ENCODE assay signal across 8 mouse cellular contexts in the genomic region with DNA sequence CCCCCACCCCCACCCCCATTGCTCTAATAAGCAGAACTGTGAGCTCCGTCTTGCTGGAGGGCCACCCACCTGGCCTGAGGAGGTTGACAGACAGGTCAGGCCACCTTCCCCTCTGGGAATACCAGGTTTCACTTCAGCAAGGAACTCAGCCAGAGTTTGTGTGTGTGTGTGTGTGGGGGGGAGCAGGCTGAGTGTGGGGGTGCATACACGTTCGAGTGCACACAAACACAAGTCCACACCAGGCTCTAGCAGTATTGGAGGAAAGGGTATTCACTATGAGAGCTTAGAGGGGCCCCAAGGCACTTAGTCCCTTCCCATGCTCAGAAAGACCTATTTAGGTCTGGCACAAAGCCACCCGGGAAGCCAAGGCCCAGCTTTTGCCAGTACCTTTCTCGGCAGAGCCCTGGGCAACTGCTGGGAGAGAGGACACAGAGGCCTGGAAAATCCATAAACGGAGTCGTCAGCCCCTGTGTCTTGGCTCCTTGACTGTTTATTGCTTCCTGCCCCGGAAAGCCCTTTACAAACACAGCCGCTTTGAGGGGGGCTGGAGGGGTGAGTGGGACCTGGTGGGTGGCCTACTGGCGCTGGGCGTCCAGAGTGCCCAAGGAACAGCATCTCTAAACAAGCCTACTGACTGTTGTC. TPM values are rescaled to one million over a fixed set of nuclear protein-coding genes. Genes with fewer than 3 reads are reported as not detected.
A peak's percentile ranks its signal among the peaks of the same experiment; 100 is the strongest.
DNase-seq lines count a peak whose midpoint lies in the region; ATAC-seq lines count a peak whose summit lies in the region.

No protein-coding gene starts in this region.

- peaks cover 39% of the 10 kb centered on the region for H3K4me1 ChIP-seq in neural tube, embryonic 11.5 days (ENCODE audit: control insufficient read depth, insufficient read depth, low read length)
- H3K4me1 ChIP-seq in intestine, embryonic 15.5 days (replicated peaks), result peaks cover 51% of the 10 kb centered on the region
- peaks cover 76% of the 10 kb centered on the region for H3K4me1 ChIP-seq in lung, embryonic 15.5 days
- peaks cover 52% of the 10 kb centered on the region for H3K4me1 ChIP-seq in stomach, embryonic 14.5 days (ENCODE audit: control insufficient read depth, insufficient read depth, low read length)

- H3K27me3 ChIP-seq in neural tube, embryonic 11.5 days (ENCODE audit: control insufficient read depth, insufficient read depth, low read length), result no peaks in the 10 kb centered on the region
- H3K27me3 ChIP-seq in intestine, embryonic 15.5 days (replicated peaks), result no peaks in the 10 kb centered on the region
- H3K27me3 ChIP-seq in lung, embryonic 15.5 days, result no peaks in the 10 kb centered on the region
- no peaks in the 10 kb centered on the region for H3K27me3 ChIP-seq in stomach, embryonic 14.5 days (ENCODE audit: control insufficient read depth, insufficient read depth, low read length)

- 5% methylated on average over 11 of the region's 11 CpGs for WGBS in neural tube, embryonic 11.5 days
- 14% methylated on average over 11 of the region's 11 CpGs for WGBS in intestine, embryonic 15.5 days
- 7% methylated on average over 11 of the region's 11 CpGs for WGBS in lung, embryonic 15.5 days
- 7% methylated on average over 11 of the region's 11 CpGs for WGBS in stomach, embryonic 14.5 days

- peak; percentile 36; the same call in 1 of the 2 replicates for ATAC-seq in neural tube, embryonic 11.5 days (ENCODE audit: insufficient read depth, low FRiP score, low TSS enrichment)
- peak; percentile 30 for ATAC-seq in intestine, embryonic 15.5 days
- peak; percentile 60 for ATAC-seq in lung, embryonic 15.5 days (ENCODE audit: borderline replicate concordance, extremely low read depth, low FRiP score, low TSS enrichment)
- ATAC-seq in stomach, embryonic 14.5 days (ENCODE audit: insufficient number of reproducible peaks, insufficient read depth, low FRiP score, low read depth), result peak; percentile 30; the same call in 1 of the 2 replicates
- ATAC-seq in CD4-positive, CD25-positive, alpha-beta regulatory T cell, adult 4 months, result no peak

- no peaks in the 10 kb centered on the region for H3K36me3 ChIP-seq in neural tube, embryonic 11.5 days (ENCODE audit: control insufficient read depth, insufficient read depth, low read length)
- no peaks in the 10 kb centered on the region for H3K36me3 ChIP-seq in intestine, embryonic 15.5 days
- no peaks in the 10 kb centered on the region for H3K36me3 ChIP-seq in lung, embryonic 15.5 days
- H3K36me3 ChIP-seq in stomach, embryonic 14.5 days (ENCODE audit: control insufficient read depth, insufficient read depth, low read length), result no peaks in the 10 kb centered on the region

- 0 out of 2 replicates have a peak overlapping the region, but pooled peaks have one; percentile 30 for H3K9ac ChIP-seq in neural tube, embryonic 11.5 days (ENCODE audit: low read length)
- H3K9ac ChIP-seq in intestine, embryonic 15.5 days, result no peak overlapping the region
- no peak overlapping the region for H3K9ac ChIP-seq in lung, embryonic 15.5 days
- H3K9ac ChIP-seq in stomach, embryonic 14.5 days (replicated peaks; ENCODE audit: low read depth, low read length), result no peak overlapping the region; the same call in 1 of the 2 replicates

- H3K27ac ChIP-seq in neural tube, embryonic 11.5 days (ENCODE audit: low read depth, low read length), result peak overlapping the region; percentile 81
- peak overlapping the region; percentile 67 for H3K27ac ChIP-seq in intestine, embryonic 15.5 days
- H3K27ac ChIP-seq in lung, embryonic 15.5 days, result peak overlapping the region; percentile 89
- H3K27ac ChIP-seq in stomach, embryonic 14.5 days (ENCODE audit: low read length), result peak overlapping the region; percentile 77

- H3K4me2 ChIP-seq in neural tube, embryonic 11.5 days (ENCODE audit: low read depth), result no peak overlapping the region
- H3K4me2 ChIP-seq in intestine, embryonic 15.5 days (replicated peaks), result peak overlapping the region; percentile 9
- peak overlapping the region; percentile 28; the same call in 1 of the 2 replicates for H3K4me2 ChIP-seq in lung, embryonic 15.5 days
- H3K4me2 ChIP-seq in stomach, embryonic 14.5 days (replicated peaks; ENCODE audit: low read depth, low read length), result no peak overlapping the region; the same call in 1 of the 2 replicates

- H3K9me3 ChIP-seq in neural tube, embryonic 11.5 days (ENCODE audit: control insufficient read depth, low read length), result no peaks in the 10 kb centered on the region
- no peaks in the 10 kb centered on the region for H3K9me3 ChIP-seq in intestine, embryonic 15.5 days
- H3K9me3 ChIP-seq in lung, embryonic 15.5 days, result no peaks in the 10 kb centered on the region
- no peaks in the 10 kb centered on the region for H3K9me3 ChIP-seq in stomach, embryonic 14.5 days (ENCODE audit: control insufficient read depth, low read depth, low read length)

- H3K4me3 ChIP-seq in neural tube, embryonic 11.5 days (ENCODE audit: low read depth, low read length), result no peak overlapping the region
- H3K4me3 ChIP-seq in intestine, embryonic 15.5 days (replicated peaks), result no peak overlapping the region
- H3K4me3 ChIP-seq in lung, embryonic 15.5 days, result no peak overlapping the region
- no peak overlapping the region for H3K4me3 ChIP-seq in stomach, embryonic 14.5 days (ENCODE audit: low read depth, low read length)

- no peak for DNase-seq in neural tube, embryonic 11.5 days (ENCODE audit: low spot score)
- DNase-seq in neural tube, embryonic 10.5 days (ENCODE audit: extremely low spot score, low spot score), result no peak
- peak; percentile 81 to 83 for DNase-seq in cerebellum, postnatal 10 days
- peak; percentile 76 for DNase-seq in gastrocnemius, postnatal 25 days

RNA-seq across cellular contexts. Expression of gene Cuedc1, which starts 50.9 kb away (rescaled TPM):
- 18.2 and 21.3 TPM in 2 replicates for polyA plus RNA-seq in neural tube, embryonic 11.5 days (2014; fragmentation: Nextera tagmentation; extraction: Ambion mirVana)
- total RNA-seq in gastrocnemius, postnatal 25 days (2021), result 10 to 100 TPM; 76.3 to 78.6 TPM
- 14.2 and 17.6 TPM in 2 replicates for polyA plus RNA-seq in intestine, embryonic 15.5 days (2015; fragmentation: Nextera tagmentation; extraction: Ambion mirVana)
- 17.7 and 19.7 TPM in 2 replicates for polyA plus RNA-seq in lung, embryonic 15.5 days (2015; fragmentation: Nextera tagmentation; extraction: Ambion mirVana)
- polyA plus RNA-seq in stomach, embryonic 14.5 days (2014; fragmentation: Nextera tagmentation; extraction: Ambion mirVana), result 21.7 and 24.9 TPM in 2 replicates
- 1 to 10 TPM; 4.1 to 9.9 TPM for polyA plus RNA-seq in CD4-positive, CD25-positive, alpha-beta regulatory T cell, adult 4 months (2017; shearing (Covaris generic))

RNA-seq across cellular contexts. Expression of gene Mrps23, which starts 55.4 kb away (rescaled TPM):
- 76.3 and 85.5 TPM in 2 replicates for polyA plus RNA-seq in neural tube, embryonic 11.5 days (2014; fragmentation: Nextera tagmentation; extraction: Ambion mirVana)
- total RNA-seq in gastrocnemius, postnatal 25 days (2021), result 100 to 1,000 TPM; 126 to 133 TPM
- polyA plus RNA-seq in intestine, embryonic 15.5 days (2015; fragmentation: Nextera tagmentation; extraction: Ambion mirVana), result 59.6 and 62.3 TPM in 2 replicates
- 57.4 and 59.4 TPM in 2 replicates for polyA plus RNA-seq in lung, embryonic 15.5 days (2015; fragmentation: Nextera tagmentation; extraction: Ambion mirVana)
- 58.6 and 59.2 TPM in 2 replicates for polyA plus RNA-seq in stomach, embryonic 14.5 days (2014; fragmentation: Nextera tagmentation; extraction: Ambion mirVana)
- 100 to 1,000 TPM in 1 of 2 experiments, 10 to 100 TPM in 1; 79.7 to 103 TPM for polyA plus RNA-seq in CD4-positive, CD25-positive, alpha-beta regulatory T cell, adult 4 months (2017; shearing (Covaris generic))

Comparison
In these comparisons a context has a peak if more than half of its experiments do, and no peak if none do; other contexts are left out.
1. DNase-seq: peak in cerebellum, postnatal 10 days (2 of 2) and gastrocnemius, postnatal 25 days (single experiment); none in neural tube, embryonic 11.5 days (single experiment) and neural tube, embryonic 10.5 days (single experiment).
2. H3K4me2 ChIP-seq: peak in intestine, embryonic 15.5 days (single experiment) and lung, embryonic 15.5 days (single experiment); none in neural tube, embryonic 11.5 days (single experiment) and stomach, embryonic 14.5 days (single experiment).
3. Peak in every context shown above with its lines, with median percentiles within 50 percentile points of each other: H3K27ac ChIP-seq.